Mouse (Mus musculus) lung, postnatal 0 days (tissue): ENCODE measurements at regions not wholly inside any gene's neighbourhood (a gene's known extent, or its start where the extent isn't known, plus 50 kb on each side); places are given as distances from the start of the nearest gene placed in this dataset.

Source experiments
- CTCF ChIP-seq: IDR thresholded peaks from 2 replicates; pipeline ENCODE4 v1.5.1; 2016; ENCODE audit warnings: antibody characterized with exemption, mild to moderate bottlenecking
- EP300 ChIP-seq: IDR thresholded peaks from 2 replicates; pipeline ENCODE4 v1.6.1; 2016; ENCODE audit warnings: antibody characterized with exemption, mild to moderate bottlenecking, control low read depth

DNA sequence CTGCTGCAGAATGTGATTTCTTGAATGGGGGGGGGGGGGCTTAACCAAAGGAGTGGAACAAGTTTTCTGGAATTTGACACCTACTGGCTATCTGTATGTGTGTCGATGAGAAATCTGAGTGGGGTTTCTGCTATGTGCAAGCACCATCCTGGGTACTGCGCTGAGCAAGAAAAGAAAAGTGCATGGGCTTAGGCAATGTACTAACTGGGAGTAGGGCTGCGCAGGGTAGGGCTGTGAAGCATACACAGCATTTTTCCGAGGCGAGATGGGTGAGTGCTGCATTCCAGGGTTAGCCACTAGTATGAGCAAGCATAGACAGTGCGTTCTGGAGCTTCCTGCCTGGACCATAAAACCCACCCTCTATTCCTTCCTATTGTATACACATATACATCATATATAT, 686.8 kb upstream of the A1bg start:
- TF ChIP-seq CTCF, result no peak
- TF ChIP-seq EP300, result peak; percentile 63; the same call in 1 of the 2 replicates
